Mouse (Mus musculus): ENCODE measurements around the gene Btn1a1. TPM values are rescaled to one million over a fixed set of nuclear protein-coding genes. Genes with fewer than 3 reads are reported as not detected.
A peak's percentile ranks its signal among the peaks of the same experiment; 100 is the strongest.

Btn1a1 gene
- polyA plus RNA-seq, 1 experiment from 2014 or later: 0.04 TPM

DNA sequence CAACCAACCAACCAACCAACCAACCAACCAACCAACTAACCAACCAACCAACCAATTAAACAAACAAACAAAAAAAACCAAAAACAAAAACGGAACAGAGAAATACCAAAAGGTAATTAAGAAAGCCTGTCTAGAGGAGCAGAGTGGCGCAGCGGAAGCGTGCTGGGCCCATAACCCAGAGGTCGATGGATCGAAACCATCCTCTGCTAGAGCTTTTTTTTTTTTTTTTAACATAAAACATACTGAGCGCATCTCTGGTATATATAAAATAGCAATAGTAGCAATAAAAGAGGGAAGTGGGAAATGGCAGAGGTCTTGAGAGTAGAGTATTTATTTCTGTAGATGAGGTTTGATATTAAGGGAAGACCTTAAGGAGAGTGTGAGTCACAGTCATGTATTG lies 34.2 kb upstream of the Btn1a1 start:
- no peak for DNase-seq (ENCODE audit: low spot score)
- no peaks in the 10 kb centered on the region for H3K27me3 ChIP-seq (ENCODE audit: insufficient read depth, poor library complexity, severe bottlenecking)
- no peaks in the 10 kb centered on the region for H3K9me3 ChIP-seq
- peak overlapping the region; percentile 62 for H3K4me3 ChIP-seq
- 2% methylated on average over 7 of the region's 7 CpGs for WGBS
- peaks cover 16% of the 10 kb centered on the region for H3K4me1 ChIP-seq
- H3K36me3 ChIP-seq: no peaks in the 10 kb centered on the region
- no peak overlapping the region for H3K27ac ChIP-seq

DNA sequence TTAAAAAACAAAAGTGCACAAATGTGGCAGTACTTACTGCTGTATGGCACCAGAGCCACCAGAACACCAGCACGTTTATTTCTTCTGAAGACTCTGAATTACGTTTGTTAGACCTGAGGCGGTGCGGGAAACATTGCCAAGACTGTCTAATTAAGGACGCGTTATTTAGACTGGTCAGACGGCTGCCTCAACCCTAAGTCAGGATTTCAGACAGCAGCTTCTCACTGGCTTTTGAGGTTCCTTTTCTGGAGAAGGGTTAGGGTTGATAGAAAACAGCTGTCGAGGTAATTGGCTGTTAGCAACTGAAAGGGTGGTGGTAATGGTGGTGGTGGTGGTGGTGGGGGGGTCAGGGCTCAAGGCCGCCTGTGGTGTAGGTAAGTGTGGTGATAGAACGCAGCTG lies 33.0 kb upstream of the Btn1a1 start:
- WGBS: 3% methylated on average over 10 of the region's 10 CpGs
- Histone ChIP-seq H3K9me3 (no peaks in the 10 kb centered on the region), H3K27ac (peak overlapping the region; percentile 73), H3K4me1 (peaks cover 8% of the 10 kb centered on the region), H3K36me3 (no peaks in the 10 kb centered on the region), H3K4me3 (peak overlapping the region; percentile 62), H3K27me3 (ENCODE audit: insufficient read depth, poor library complexity, severe bottlenecking) (no peaks in the 10 kb centered on the region)
- no peak for DNase-seq (ENCODE audit: low spot score)

DNA sequence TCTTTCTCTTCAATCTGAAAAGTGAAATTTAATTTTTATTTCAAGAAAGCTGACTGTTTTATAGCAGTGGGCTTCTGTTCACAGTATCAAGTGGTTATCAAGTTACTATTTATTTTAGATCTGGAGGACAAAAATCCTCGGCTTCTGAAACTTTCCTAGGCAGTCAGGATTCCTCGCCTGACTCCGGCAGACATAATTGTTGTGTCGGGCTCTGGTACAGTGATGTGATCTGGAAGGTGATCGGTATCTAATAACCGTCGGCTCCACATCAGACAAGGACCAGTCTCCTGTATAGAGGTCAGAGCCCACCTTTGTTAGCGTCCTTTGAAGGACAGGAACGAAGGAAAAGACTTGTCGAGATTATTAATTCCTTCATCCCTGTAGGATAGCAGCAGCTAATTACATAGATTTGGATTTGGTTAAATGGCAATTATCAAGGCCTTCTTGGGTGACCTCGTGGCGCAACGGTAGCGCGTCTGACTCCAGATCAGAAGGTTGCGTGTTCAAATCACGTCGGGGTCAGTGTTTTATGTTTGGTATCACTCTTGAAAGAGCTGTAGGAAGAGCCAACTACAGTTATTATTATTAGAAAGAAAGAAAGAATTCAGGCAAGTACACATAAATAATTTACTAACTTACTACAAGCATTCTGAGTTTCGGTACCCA lies 32.1 kb upstream of the Btn1a1 start:
- peak; percentile 86 for DNase-seq (ENCODE audit: low spot score)
- Histone ChIP-seq H3K4me1 (peaks cover 6% of the 10 kb centered on the region; the same call in 1 of the 2 replicates), H3K4me3 (peak overlapping the region; percentile 62), H3K9me3 (no peaks in the 10 kb centered on the region), H3K36me3 (no peaks in the 10 kb centered on the region), H3K27me3 (ENCODE audit: insufficient read depth, poor library complexity, severe bottlenecking) (no peaks in the 10 kb centered on the region), H3K27ac (peak overlapping the region; percentile 73)
- WGBS: 1% methylated on average over 19 of the region's 19 CpGs

DNA sequence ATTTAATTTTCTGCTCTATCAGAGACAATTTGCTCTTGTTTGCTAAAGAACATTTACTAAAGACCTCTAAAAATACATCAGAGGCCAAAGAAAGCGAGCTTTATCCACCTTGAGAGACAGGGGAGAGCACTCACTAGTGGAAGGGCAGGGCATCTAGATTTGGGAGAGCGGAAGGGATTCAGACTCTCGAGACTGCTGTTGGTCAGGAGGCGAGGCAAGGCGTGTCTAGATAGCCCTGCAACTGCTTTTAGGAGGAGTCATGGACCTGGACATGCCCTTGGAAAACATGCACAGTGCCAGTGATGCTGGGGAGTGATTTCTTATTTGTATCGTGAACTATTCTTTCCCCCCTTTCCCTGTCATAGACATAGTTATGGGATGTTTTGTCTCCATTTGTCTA lies 29.8 kb upstream of the Btn1a1 start:
- no peaks in the 10 kb centered on the region for H3K36me3 ChIP-seq
- H3K27ac ChIP-seq: no peak overlapping the region
- 72% methylated on average over 6 of the region's 6 CpGs for WGBS
- DNase-seq (ENCODE audit: low spot score): no peak
- H3K27me3 ChIP-seq (ENCODE audit: insufficient read depth, poor library complexity, severe bottlenecking): no peaks in the 10 kb centered on the region
- peaks cover 6% of the 10 kb centered on the region; the same call in 1 of the 2 replicates for H3K4me1 ChIP-seq
- H3K4me3 ChIP-seq: no peak overlapping the region
- H3K9me3 ChIP-seq: no peaks in the 10 kb centered on the region

DNA sequence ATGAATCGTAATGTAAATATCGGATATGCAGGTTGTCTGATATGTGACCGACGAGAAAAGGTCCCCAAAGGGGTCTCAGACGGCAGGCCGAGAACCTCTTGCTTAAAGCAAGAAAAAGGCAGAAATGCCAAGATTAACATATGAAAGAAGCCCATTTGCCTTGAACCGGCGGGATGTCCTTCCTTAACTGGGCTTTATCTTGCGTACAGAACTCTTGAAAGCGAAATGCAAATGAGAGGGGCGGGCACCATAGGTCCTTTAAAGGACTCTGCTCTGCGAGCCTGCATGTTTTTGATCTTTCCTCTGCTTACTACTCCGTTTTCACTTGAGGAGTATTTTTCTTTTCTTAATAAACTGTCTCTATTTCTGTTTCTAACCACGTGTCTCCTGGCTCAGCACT lies 26.3 kb upstream of the Btn1a1 start:
- peak overlapping the region; percentile 72 for H3K27ac ChIP-seq
- H3K4me1 ChIP-seq: peaks cover 11% of the 10 kb centered on the region
- H3K27me3 ChIP-seq (ENCODE audit: insufficient read depth, poor library complexity, severe bottlenecking): peaks cover 7% of the 10 kb centered on the region; the same call in 1 of the 2 replicates
- no peaks in the 10 kb centered on the region for H3K36me3 ChIP-seq
- peak overlapping the region; percentile 58 for H3K4me3 ChIP-seq
- DNase-seq (ENCODE audit: low spot score): no peak
- WGBS: 3% methylated on average over 14 of the region's 14 CpGs
- H3K9me3 ChIP-seq: no peaks in the 10 kb centered on the region

DNA sequence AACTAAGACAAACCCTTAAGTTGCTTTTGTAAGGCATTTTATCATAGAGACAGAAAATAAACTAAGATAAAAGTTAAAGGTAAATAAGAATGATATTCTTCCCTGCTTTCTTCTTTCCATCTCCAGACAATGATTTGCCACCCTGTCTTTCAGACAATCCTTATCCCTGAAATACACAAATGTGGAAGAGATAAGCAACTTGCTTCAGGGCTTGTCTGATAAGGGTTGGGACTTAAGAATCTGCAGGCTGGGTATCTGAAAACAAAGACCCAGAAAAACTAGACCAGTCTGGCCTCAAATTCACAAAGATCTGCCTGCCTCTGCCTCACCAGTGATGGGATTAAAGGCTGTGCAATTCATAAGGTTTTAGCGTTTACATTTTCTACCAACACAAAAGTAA lies 25.6 kb upstream of the Btn1a1 start:
- DNase-seq (ENCODE audit: low spot score): no peak
- 10% methylated on average over 1 of the region's 1 CpGs for WGBS
- H3K4me1 ChIP-seq: peaks cover 8% of the 10 kb centered on the region

DNA sequence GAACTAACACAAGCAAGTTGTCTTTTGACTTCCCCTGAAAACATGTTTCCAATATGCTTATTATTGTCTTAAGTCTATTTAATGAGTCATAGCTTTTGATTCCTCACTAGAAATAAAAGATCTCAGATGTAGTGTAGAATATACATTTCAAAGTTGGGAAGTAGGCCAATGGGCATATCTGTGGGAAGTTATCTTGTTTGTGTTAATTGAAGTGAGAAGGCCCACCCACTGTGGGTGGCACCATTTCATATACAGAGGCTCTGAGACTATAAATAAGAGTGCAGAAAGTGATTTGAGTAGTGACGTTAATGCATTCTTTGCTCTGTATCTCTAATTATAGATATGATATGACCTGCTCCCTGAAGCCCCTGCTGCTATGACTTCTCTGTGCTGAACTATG lies 25.2 kb upstream of the Btn1a1 start:
- Histone ChIP-seq H3K27ac (no peak overlapping the region), H3K36me3 (no peaks in the 10 kb centered on the region), H3K4me1 (peaks cover 8% of the 10 kb centered on the region), H3K9me3 (no peaks in the 10 kb centered on the region), H3K27me3 (ENCODE audit: insufficient read depth, poor library complexity, severe bottlenecking) (peaks cover 7% of the 10 kb centered on the region; the same call in 1 of the 2 replicates), H3K4me3 (no peak overlapping the region)
- WGBS: 12% methylated on average over 1 of the region's 1 CpGs
- DNase-seq (ENCODE audit: low spot score): no peak

More for the DNA sequence above, 25.6 kb upstream of the Btn1a1 start:
- Histone ChIP-seq H3K4me3 (no peak overlapping the region), H3K27me3 (ENCODE audit: insufficient read depth, poor library complexity, severe bottlenecking) (peaks cover 7% of the 10 kb centered on the region; the same call in 1 of the 2 replicates), H3K27ac (no peak overlapping the region), H3K36me3 (no peaks in the 10 kb centered on the region), H3K9me3 (no peaks in the 10 kb centered on the region)

DNA sequence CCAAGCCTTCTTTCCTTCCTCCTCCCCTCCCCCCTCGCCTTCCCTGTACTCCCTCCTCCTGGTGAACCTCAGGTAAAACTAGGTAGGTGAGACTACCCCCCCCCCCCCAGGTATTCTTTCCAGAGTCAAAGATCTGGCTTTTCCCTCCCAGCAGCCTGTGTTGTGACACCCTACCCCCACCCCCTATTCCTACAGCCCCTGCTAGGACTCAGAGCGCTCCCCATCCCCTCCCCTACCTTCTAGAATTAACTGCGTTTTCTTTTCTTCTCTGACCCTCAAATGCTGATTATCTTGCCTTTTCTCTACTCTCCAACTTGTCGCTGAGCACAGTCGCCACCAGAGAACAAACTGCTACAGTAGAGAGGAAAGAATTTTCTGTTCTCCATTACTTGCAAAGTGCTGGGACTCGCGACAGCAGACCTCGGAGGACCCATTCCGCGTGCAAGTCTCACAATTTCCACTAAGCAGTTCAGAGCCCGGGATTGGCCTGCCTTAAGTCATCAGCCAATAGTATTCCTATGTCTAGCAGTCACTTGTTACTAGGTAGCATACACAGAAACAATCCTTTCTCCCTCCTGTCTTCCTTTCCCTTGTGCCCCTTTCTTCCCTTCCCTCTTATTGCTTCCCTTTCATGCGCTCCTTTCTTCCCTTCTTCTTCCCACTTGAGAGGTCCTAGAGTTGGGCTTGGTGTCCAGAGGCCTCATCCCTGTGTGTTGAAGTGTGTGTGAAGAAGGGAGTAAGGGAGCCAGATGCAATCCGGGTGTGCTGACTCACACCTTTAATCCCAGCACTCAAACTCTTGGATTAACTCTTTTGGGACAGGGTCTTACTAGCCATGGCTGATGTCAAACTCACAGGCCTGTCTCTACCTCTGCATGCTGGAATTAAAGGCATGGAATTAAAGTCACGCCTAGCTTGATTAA lies 23.0 kb upstream of the Btn1a1 start, which contains the start of gene Btn2a2:
Gene Btn2a2 (minus strand): TSS at position 458 of the 923 bp plus-strand sequence.
- Histone ChIP-seq H3K4me3 (peak within 1 kb of the TSS; percentile 57), H3K36me3 (no peaks in the 10 kb centered on the region), H3K9me3 (no peaks in the 10 kb centered on the region), H3K27me3 (ENCODE audit: insufficient read depth, poor library complexity, severe bottlenecking) (peaks cover 7% of the 10 kb centered on the region; the same call in 1 of the 2 replicates), H3K27ac (peak within 1 kb of the TSS; percentile 59), H3K4me1 (peaks cover 8% of the 10 kb centered on the region)
- 7% methylated on average over 14 of the region's 14 CpGs for WGBS
- peak; percentile 88 for DNase-seq (ENCODE audit: low spot score)

DNA sequence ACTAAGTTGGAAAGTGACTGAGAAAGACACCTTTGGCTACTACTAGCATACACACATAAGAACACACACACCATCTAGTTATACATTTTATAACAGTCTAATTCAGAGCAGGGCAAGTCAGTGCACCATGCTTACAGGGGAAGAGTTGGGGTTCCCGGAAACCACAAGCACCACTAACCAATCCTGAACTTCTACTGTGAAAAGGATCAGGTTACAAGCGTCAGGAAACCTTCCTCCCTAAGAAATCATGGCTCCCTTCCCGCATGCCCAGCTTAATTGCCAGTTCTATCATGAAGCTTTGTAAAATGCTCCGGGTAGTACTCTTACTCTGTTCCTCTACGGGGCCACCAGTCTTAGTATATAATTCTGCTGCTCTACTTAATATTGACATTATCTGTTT lies 19.6 kb upstream of the Btn1a1 start:
- Histone ChIP-seq H3K36me3 (no peaks in the 10 kb centered on the region), H3K9me3 (no peaks in the 10 kb centered on the region), H3K27ac (no peak overlapping the region), H3K4me3 (no peak overlapping the region), H3K4me1 (peaks cover 8% of the 10 kb centered on the region), H3K27me3 (ENCODE audit: insufficient read depth, poor library complexity, severe bottlenecking) (peaks cover 7% of the 10 kb centered on the region; the same call in 1 of the 2 replicates)
- 44% methylated on average over 5 of the region's 5 CpGs for WGBS
- no peak for DNase-seq (ENCODE audit: low spot score)

DNA sequence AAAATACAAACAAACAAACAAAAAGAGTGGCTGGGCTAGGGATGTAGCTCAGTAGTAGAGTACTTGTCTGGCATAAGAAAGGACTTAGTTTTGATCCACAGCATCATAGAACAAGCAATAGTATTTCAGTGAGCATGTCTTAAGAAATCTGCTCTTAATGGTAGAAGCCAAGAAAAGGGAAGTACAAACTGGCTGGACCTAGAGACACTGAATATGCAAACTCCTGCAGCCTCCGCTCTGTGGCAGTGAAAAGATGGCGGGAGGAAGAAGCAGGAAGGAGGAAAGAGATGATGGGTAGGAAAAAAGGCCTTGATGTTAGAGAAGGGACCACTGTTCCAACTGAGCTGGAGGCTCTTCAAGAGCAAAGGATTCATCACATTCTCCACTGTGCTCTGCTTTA lies 17.5 kb upstream of the Btn1a1 start:
- Histone ChIP-seq H3K36me3 (no peaks in the 10 kb centered on the region), H3K27ac (no peak overlapping the region), H3K4me3 (no peak overlapping the region), H3K4me1 (peaks cover 3% of the 10 kb centered on the region), H3K27me3 (ENCODE audit: insufficient read depth, poor library complexity, severe bottlenecking) (peaks cover 7% of the 10 kb centered on the region; the same call in 1 of the 2 replicates), H3K9me3 (no peaks in the 10 kb centered on the region)
- DNase-seq (ENCODE audit: low spot score): no peak
- 88% methylated on average over 2 of the region's 2 CpGs for WGBS

DNA sequence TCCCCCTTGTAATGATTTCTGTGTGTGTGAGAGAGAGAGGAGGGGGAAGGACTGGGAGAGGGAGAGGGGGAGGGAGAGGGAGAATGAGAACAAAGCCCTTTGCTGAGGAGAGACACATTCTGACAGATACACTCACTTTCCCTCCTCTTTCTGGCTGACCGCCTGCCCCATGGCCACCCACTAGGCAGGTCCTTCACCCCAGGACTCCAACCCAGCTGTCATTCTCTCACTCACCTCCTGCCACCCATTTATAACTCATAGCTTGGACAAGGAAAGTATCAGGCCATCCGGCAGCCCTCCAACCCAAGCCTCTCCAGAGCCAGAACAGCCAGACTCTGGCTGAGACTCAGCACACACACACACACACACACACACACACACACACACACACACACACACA lies 10.0 kb upstream of the Btn1a1 start:
- Histone ChIP-seq H3K27me3 (ENCODE audit: insufficient read depth, poor library complexity, severe bottlenecking) (no peaks in the 10 kb centered on the region), H3K27ac (peak overlapping the region; percentile 47), H3K9me3 (no peaks in the 10 kb centered on the region), H3K36me3 (no peaks in the 10 kb centered on the region), H3K4me1 (peaks cover 3% of the 10 kb centered on the region; the same call in 1 of the 2 replicates), H3K4me3 (no peak overlapping the region)
- DNase-seq (ENCODE audit: low spot score): no peak
- 40% methylated on average over 2 of the region's 2 CpGs for WGBS

DNA sequence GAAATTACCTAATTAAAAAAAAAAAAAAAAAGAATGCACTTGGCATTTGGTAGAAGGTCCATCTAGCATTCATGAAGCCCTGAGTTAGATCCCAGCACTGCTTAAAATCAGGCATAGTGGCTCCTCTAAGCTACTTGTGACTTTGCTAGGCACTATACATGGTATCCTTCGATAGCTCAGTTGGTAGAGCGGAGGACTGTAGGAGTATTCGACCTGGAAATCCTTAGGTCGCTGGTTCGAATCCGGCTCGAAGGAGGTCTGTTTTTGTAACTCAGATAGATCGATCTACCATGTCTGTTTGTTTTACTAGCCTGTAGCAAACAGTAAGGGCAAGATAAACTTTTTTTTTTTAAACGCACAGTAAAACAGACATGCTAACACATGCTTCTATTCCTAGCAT lies 1.2 kb upstream of the Btn1a1 start:
- Histone ChIP-seq H3K27ac (no peak overlapping the region), H3K4me3 (peak overlapping the region; percentile 69)

DNA sequence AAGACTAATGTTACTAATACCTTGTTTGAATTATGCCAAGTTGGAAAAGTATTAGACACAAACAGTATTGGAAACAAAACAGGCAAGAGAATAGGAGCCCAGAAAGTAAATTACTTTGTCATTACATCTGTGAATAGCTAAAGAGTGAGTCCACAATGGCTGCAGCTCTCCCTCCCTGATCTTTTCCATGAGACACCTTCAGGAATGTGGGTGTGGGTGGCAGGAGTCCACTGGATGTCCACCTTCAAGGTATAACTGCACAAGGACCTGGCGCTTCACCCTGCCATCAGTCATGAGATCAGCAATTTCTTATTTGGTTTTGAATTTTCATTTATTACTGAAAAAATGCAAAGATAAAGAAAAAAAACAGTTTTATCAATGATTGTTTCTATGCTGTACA lies 605 bp upstream of the Btn1a1 start:
- 44% methylated on average over 1 of the region's 1 CpGs for WGBS
- Histone ChIP-seq H3K27ac (no peak overlapping the region), H3K27me3 (ENCODE audit: insufficient read depth, poor library complexity, severe bottlenecking) (no peaks in the 10 kb centered on the region), H3K4me3 (peak overlapping the region; percentile 69), H3K9me3 (no peaks in the 10 kb centered on the region), H3K4me1 (peaks cover 20% of the 10 kb centered on the region), H3K36me3 (no peaks in the 10 kb centered on the region)
- no peak for DNase-seq (ENCODE audit: low spot score)

More for the DNA sequence above, 1.2 kb upstream of the Btn1a1 start:
- 1% methylated on average over 9 of the region's 9 CpGs for WGBS
- peaks cover 20% of the 10 kb centered on the region for H3K4me1 ChIP-seq
- no peaks in the 10 kb centered on the region for H3K27me3 ChIP-seq (ENCODE audit: insufficient read depth, poor library complexity, severe bottlenecking)
- H3K36me3 ChIP-seq: no peaks in the 10 kb centered on the region
- DNase-seq (ENCODE audit: low spot score): peak; percentile 92
- no peaks in the 10 kb centered on the region for H3K9me3 ChIP-seq

All from heart, embryonic 10.5 days (tissue).